ENCODE assay signal across 14 mouse cellular contexts in genomic region chr10:44316280-44317270, GRCm38 (mm10). TPM values are rescaled to one million over a fixed set of nuclear protein-coding genes. Genes with fewer than 3 reads are reported as not detected.
DNase-seq lines count a peak whose midpoint lies in the region; ATAC-seq and TF ChIP-seq lines count a peak whose summit lies in the region.
"Had no signal": no experiment of that assay in that cellular context is flagged by ENCODE, and none has a peak within 500 bp of the region (broad histone marks: within the 10 kb centered on the region; RNA-seq: fewer than 3 reads in every experiment).

No protein-coding gene starts in this region.

- TF ChIP-seq CTCF in Patski (IDR thresholded peaks at IDR 0.05) = no peak

- in situ Hi-C loops in Patski (cut with MboI; ENCODE audit: low pct_unique_long_range_greater_than_20kb) = no loop called here

- no peak overlapping the region for H3K4me2 ChIP-seq in limb, embryonic 14.5 days (replicated peaks; ENCODE audit: low read depth, low read length, severe bottlenecking)
- H3K4me2 ChIP-seq: limb, embryonic 12.5 days; midbrain, embryonic 13.5 days had no signal

- H3K36me3 ChIP-seq in limb, embryonic 14.5 days (ENCODE audit: control insufficient read depth, insufficient read depth, low read length) = peaks cover 4% of the 10 kb centered on the region; the same call in 1 of the 2 replicates
- H3K36me3 ChIP-seq in limb, embryonic 10.5 days = peaks cover 33% of the 10 kb centered on the region

- no peak for TF ChIP-seq POLR2A in limb, embryonic 14.5 days (IDR thresholded peaks at IDR 0.05; ENCODE audit: borderline replicate concordance, extremely low read depth, insufficient read depth, insufficient read length)

- H3K4me1 ChIP-seq in limb, embryonic 14.5 days (ENCODE audit: control insufficient read depth, insufficient read depth, low read length) = no peaks in the 10 kb centered on the region
- peaks cover 15% of the 10 kb centered on the region; the same call in 1 of the 2 replicates for H3K4me1 ChIP-seq in limb, embryonic 10.5 days
- H3K4me1 ChIP-seq: midbrain, embryonic 13.5 days had no signal

- 75% methylated on average over 14 of the region's 14 CpGs for WGBS in limb, embryonic 14.5 days
- 85% methylated on average over 14 of the region's 14 CpGs for WGBS in limb, embryonic 10.5 days

- CTCF ChIA-PET in Patski (lab: Charles Lee) = interaction anchor here (0.6 to 1.3 kb wide), 4 partner anchors 11 to 670 kb away, joined by 3 to 4 read pairs (median 3); no protein-coding TSS in a partner anchor

- no peak overlapping the region for H3K4me3 ChIP-seq in limb, embryonic 14.5 days (replicated peaks; ENCODE audit: low read length)
- H3K4me3 ChIP-seq in limb, embryonic 10.5 days = no peak overlapping the region
- H3K4me3 ChIP-seq: erythroblast, embryonic 14.5 days; limb, embryonic 12.5 days; midbrain, embryonic 13.5 days had no signal

- peak; percentile 29 for DNase-seq in limb, embryonic 14.5 days (ENCODE audit: low spot score)
- no peak for DNase-seq in limb, embryonic 10.5 days (ENCODE audit: low spot score)
- DNase-seq in Patski (ENCODE audit: low read depth, low spot score) = no peak
- peak; percentile 56 to 69 for DNase-seq in lung, postnatal 4 days
- no peak for DNase-seq in layer of hippocampus, adult 11-12 months (ENCODE audit: low spot score)
- no peak for DNase-seq in adrenal gland, adult 18-20 months (ENCODE audit: low spot score in 2 of 2)
- DNase-seq: cerebellum, adult 11 months; heart, postnatal 4 days; kidney, postnatal 14 days; liver, postnatal 0 days had no signal

- H3K9me3 ChIP-seq in limb, embryonic 14.5 days (ENCODE audit: control insufficient read depth, low read length) = no peaks in the 10 kb centered on the region
- H3K9me3 ChIP-seq in limb, embryonic 10.5 days (replicated peaks) = no peaks in the 10 kb centered on the region
- H3K9me3 ChIP-seq: limb, embryonic 12.5 days; midbrain, embryonic 13.5 days had no signal

- no peaks in the 10 kb centered on the region for H3K27me3 ChIP-seq in limb, embryonic 14.5 days (ENCODE audit: control insufficient read depth, insufficient read depth, low read length)
- no peaks in the 10 kb centered on the region for H3K27me3 ChIP-seq in limb, embryonic 10.5 days (ENCODE audit: low read depth, poor library complexity, severe bottlenecking)
- H3K27me3 ChIP-seq in Patski = no peaks in the 10 kb centered on the region
- H3K27me3 ChIP-seq: limb, embryonic 12.5 days; midbrain, embryonic 13.5 days had no signal

- H3K27ac ChIP-seq in limb, embryonic 14.5 days (replicated peaks; ENCODE audit: low read depth, low read length) = no peak overlapping the region
- no peak overlapping the region for H3K27ac ChIP-seq in limb, embryonic 10.5 days
- H3K27ac ChIP-seq: limb, embryonic 12.5 days; midbrain, embryonic 13.5 days had no signal

- no peak overlapping the region for H3K9ac ChIP-seq in limb, embryonic 14.5 days (ENCODE audit: low read depth, low read length, severe bottlenecking)
- H3K9ac ChIP-seq: limb, embryonic 12.5 days; liver, postnatal 0 days; midbrain, embryonic 13.5 days had no signal

- no peak; the same call in 1 of the 2 replicates for ATAC-seq in limb, embryonic 14.5 days (ENCODE audit: low FRiP score, low read depth)
- ATAC-seq in Patski = peak; percentile 98
- ATAC-seq in granulocyte monocyte progenitor cell, adult 5-6 weeks (replicated peaks; ENCODE audit: poor library complexity, severe bottlenecking) = peak; percentile 55
- ATAC-seq: liver, postnatal 0 days; midbrain, embryonic 13.5 days had no signal

- POLR2A ChIA-PET in Patski (lab: Charles Lee) = no interaction called here

RNA-seq across cellular contexts. Expression of gene Atg5, which starts 48.4 kb away (rescaled TPM):
- 19.5 and 21.2 TPM in 2 replicates for polyA plus RNA-seq in limb, embryonic 14.5 days (2012; rRNA removed)
- 50.3 and 55.1 TPM in 2 replicates for polyA plus RNA-seq in limb, embryonic 14.5 days (2014; fragmentation: Nextera tagmentation; extraction: Ambion mirVana)
- polyA plus RNA-seq in limb, embryonic 10.5 days (2016; fragmentation: Nextera tagmentation; extraction: Ambion mirVana) = 58.5 and 63.3 TPM in 2 replicates
- polyA plus RNA-seq in Patski (2021) = 24.5 TPM
- 25.2 and 32.4 TPM in 2 replicates for total RNA-seq in granulocyte monocyte progenitor cell, adult 5-6 weeks (2014; fragmentation: Nextera tagmentation)
- 33.0 and 42.7 TPM in 2 replicates for total RNA-seq in granulocyte monocyte progenitor cell, adult 5-6 weeks (2017)
- 10 to 100 TPM; 24.3 to 44.0 TPM for total RNA-seq in adrenal gland, adult 18-20 months (2021)

Comparison
In these comparisons a context has a peak if more than half of its experiments do, and no peak if none do; other contexts are left out.
1. DNase-seq: peak in limb, embryonic 14.5 days (single experiment) and lung, postnatal 4 days (2 of 2); none in limb, embryonic 10.5 days (single experiment), Patski (single experiment), layer of hippocampus, adult 11-12 months (single experiment) and adrenal gland, adult 18-20 months (0 of 2).